Mouse (Mus musculus): ENCODE results near the gene Clip3. TPM values are rescaled to one million over a fixed set of nuclear protein-coding genes. Genes with fewer than 3 reads are reported as not detected.

Clip3 gene
- polyA plus RNA-seq, 1 experiment from 2014 or later = 9.6 TPM

GRCm38 (mm10) chr7:30280670-30281138 is 10.8 kb upstream of the Clip3 start:
- no peak for TF ChIP-seq EP300 (optimal IDR thresholded peaks at IDR 0.05)
- TF ChIP-seq CTCF (IDR thresholded peaks at IDR 0.05; ENCODE audit: low read depth) = no peak
- peak; percentile 85 for DNase-seq (ENCODE audit: low spot score)
- peak overlapping the region; percentile 85 for H3K4me2 ChIP-seq (replicated peaks; ENCODE audit: low read depth)
- H3K4me1 ChIP-seq (replicated peaks; ENCODE audit: control insufficient read depth, insufficient read depth) = no peaks in the 10 kb centered on the region
- no peaks in the 10 kb centered on the region for H3K36me3 ChIP-seq (ENCODE audit: control insufficient read depth, insufficient read depth, low read length)
- H3K9me3 ChIP-seq (ENCODE audit: control insufficient read depth, low read length) = no peaks in the 10 kb centered on the region
- peak overlapping the region; percentile 53 for H3K9ac ChIP-seq (ENCODE audit: low read length)
- ATAC-seq (ENCODE audit: low FRiP score, low TSS enrichment) = peak; percentile 88
- WGBS = under 1% methylated on average over 20 of the region's 20 CpGs
- H3K4me3 ChIP-seq (ENCODE audit: low read depth, low read length) = peak overlapping the region; percentile 77
- H3K27ac ChIP-seq (replicated peaks) = peak overlapping the region; percentile 98
- H3K27me3 ChIP-seq (ENCODE audit: control insufficient read depth, insufficient read depth, low read length) = no peaks in the 10 kb centered on the region

DNA sequence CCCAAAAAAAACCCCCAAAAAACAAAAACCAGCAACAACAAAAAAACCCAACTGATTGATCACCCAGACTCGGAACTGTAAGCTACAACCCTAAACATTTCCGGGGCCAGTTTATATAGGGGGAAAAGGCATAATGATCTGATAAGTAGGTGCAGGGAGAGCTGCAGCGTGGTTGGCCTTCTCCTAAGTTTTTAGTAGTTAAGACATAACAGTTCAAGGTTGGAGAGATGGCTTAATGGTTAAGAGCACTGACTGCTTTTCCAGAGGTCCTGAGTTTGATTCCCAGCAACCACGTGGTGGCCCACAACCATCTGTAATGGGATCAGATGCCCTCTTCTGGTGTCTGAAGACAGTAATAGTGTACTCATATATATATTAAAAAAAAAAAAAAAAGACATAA is 10.0 kb upstream of the Clip3 start:
- H3K9me3 ChIP-seq (ENCODE audit: control insufficient read depth, low read length) = no peaks in the 10 kb centered on the region
- no peaks in the 10 kb centered on the region for H3K36me3 ChIP-seq (ENCODE audit: control insufficient read depth, insufficient read depth, low read length)
- H3K4me1 ChIP-seq (replicated peaks; ENCODE audit: control insufficient read depth, insufficient read depth) = no peaks in the 10 kb centered on the region
- no peak overlapping the region for H3K4me3 ChIP-seq (ENCODE audit: low read depth, low read length)
- TF ChIP-seq EP300 (optimal IDR thresholded peaks at IDR 0.05) (no peak), CTCF (IDR thresholded peaks at IDR 0.05; ENCODE audit: low read depth) (no peak)
- H3K27me3 ChIP-seq (ENCODE audit: control insufficient read depth, insufficient read depth, low read length) = no peaks in the 10 kb centered on the region
- H3K9ac ChIP-seq (ENCODE audit: low read length) = no peak overlapping the region
- DNase-seq (ENCODE audit: low spot score) (no peak), ATAC-seq (ENCODE audit: low FRiP score, low TSS enrichment) (no peak)
- 67% methylated on average over 4 of the region's 4 CpGs for WGBS
- H3K4me2 ChIP-seq (replicated peaks; ENCODE audit: low read depth) = no peak overlapping the region
- H3K27ac ChIP-seq (replicated peaks) = no peak overlapping the region; the same call in 1 of the 2 replicates

GRCm38 (mm10) chr7:30282740-30283139 is 8.8 kb upstream of the Clip3 start:
- H3K9me3 ChIP-seq (ENCODE audit: control insufficient read depth, low read length) = no peaks in the 10 kb centered on the region
- H3K4me2 ChIP-seq (replicated peaks; ENCODE audit: low read depth) = no peak overlapping the region
- ATAC-seq (ENCODE audit: low FRiP score, low TSS enrichment) (no peak), DNase-seq (ENCODE audit: low spot score) (no peak)
- H3K36me3 ChIP-seq (ENCODE audit: control insufficient read depth, insufficient read depth, low read length) = no peaks in the 10 kb centered on the region
- no peak overlapping the region for H3K27ac ChIP-seq (replicated peaks)
- 80% methylated on average over 7 of the region's 7 CpGs for WGBS
- TF ChIP-seq EP300 (optimal IDR thresholded peaks at IDR 0.05) = no peak
- no peak for TF ChIP-seq CTCF (IDR thresholded peaks at IDR 0.05; ENCODE audit: low read depth)
- H3K4me3 ChIP-seq (ENCODE audit: low read depth, low read length) = no peak overlapping the region
- no peak overlapping the region for H3K9ac ChIP-seq (ENCODE audit: low read length)
- no peaks in the 10 kb centered on the region for H3K4me1 ChIP-seq (replicated peaks; ENCODE audit: control insufficient read depth, insufficient read depth)
- H3K27me3 ChIP-seq (ENCODE audit: control insufficient read depth, insufficient read depth, low read length) = no peaks in the 10 kb centered on the region

- H3K4me2 ChIP-seq (replicated peaks; ENCODE audit: low read depth) = no peak overlapping the region
- DNase-seq (ENCODE audit: low spot score) = no peak
- H3K27ac ChIP-seq (replicated peaks) = no peak overlapping the region
- H3K27me3 ChIP-seq (ENCODE audit: control insufficient read depth, insufficient read depth, low read length) = no peaks in the 10 kb centered on the region
- TF ChIP-seq EP300 (optimal IDR thresholded peaks at IDR 0.05) = no peak
- no peak for TF ChIP-seq CTCF (IDR thresholded peaks at IDR 0.05; ENCODE audit: low read depth)
- H3K4me3 ChIP-seq (ENCODE audit: low read depth, low read length) = no peak overlapping the region
- no peak overlapping the region for H3K9ac ChIP-seq (ENCODE audit: low read length)
- no peaks in the 10 kb centered on the region for H3K9me3 ChIP-seq (ENCODE audit: control insufficient read depth, low read length)
- no peaks in the 10 kb centered on the region for H3K36me3 ChIP-seq (ENCODE audit: control insufficient read depth, insufficient read depth, low read length)
- H3K4me1 ChIP-seq (replicated peaks; ENCODE audit: control insufficient read depth, insufficient read depth) = no peaks in the 10 kb centered on the region
- no peak for ATAC-seq (ENCODE audit: low FRiP score, low TSS enrichment)
- WGBS = 47% methylated on average over 8 of the region's 8 CpGs
These were observed 4.7 kb upstream of the Clip3 start for GRCm38 (mm10) chr7:30286701-30287410.

- TF ChIP-seq EP300 (optimal IDR thresholded peaks at IDR 0.05) (no peak), CTCF (IDR thresholded peaks at IDR 0.05; ENCODE audit: low read depth) (no peak)
- Histone ChIP-seq H3K9ac (ENCODE audit: low read length) (no peak overlapping the region), H3K4me3 (ENCODE audit: low read depth, low read length) (no peak overlapping the region), H3K27me3 (ENCODE audit: control insufficient read depth, insufficient read depth, low read length) (no peaks in the 10 kb centered on the region), H3K27ac (replicated peaks) (no peak overlapping the region), H3K9me3 (ENCODE audit: control insufficient read depth, low read length) (no peaks in the 10 kb centered on the region), H3K4me1 (replicated peaks; ENCODE audit: control insufficient read depth, insufficient read depth) (no peaks in the 10 kb centered on the region), H3K36me3 (ENCODE audit: control insufficient read depth, insufficient read depth, low read length) (no peaks in the 10 kb centered on the region), H3K4me2 (replicated peaks; ENCODE audit: low read depth) (no peak overlapping the region)
- DNase-seq (ENCODE audit: low spot score) (no peak), ATAC-seq (ENCODE audit: low FRiP score, low TSS enrichment) (no peak)
- 59% methylated on average over 6 of the region's 6 CpGs for WGBS
These were observed 3.5 kb upstream of the Clip3 start for GRCm38 (mm10) chr7:30288046-30288445.

GRCm38 (mm10) chr7:30289071-30289713 is 2.3 kb upstream of the Clip3 start:
- DNase-seq (ENCODE audit: low spot score) (no peak), ATAC-seq (ENCODE audit: low FRiP score, low TSS enrichment) (no peak)
- TF ChIP-seq EP300 (optimal IDR thresholded peaks at IDR 0.05) (no peak), CTCF (IDR thresholded peaks at IDR 0.05; ENCODE audit: low read depth) (no peak)
- Histone ChIP-seq H3K27me3 (ENCODE audit: control insufficient read depth, insufficient read depth, low read length) (no peaks in the 10 kb centered on the region), H3K27ac (replicated peaks) (no peak overlapping the region), H3K9me3 (ENCODE audit: control insufficient read depth, low read length) (no peaks in the 10 kb centered on the region), H3K4me3 (ENCODE audit: low read depth, low read length) (no peak overlapping the region), H3K4me2 (replicated peaks; ENCODE audit: low read depth) (no peak overlapping the region), H3K4me1 (replicated peaks; ENCODE audit: control insufficient read depth, insufficient read depth) (no peaks in the 10 kb centered on the region), H3K36me3 (ENCODE audit: control insufficient read depth, insufficient read depth, low read length) (no peaks in the 10 kb centered on the region), H3K9ac (ENCODE audit: low read length) (no peak overlapping the region)
- 64% methylated on average over 7 of the region's 7 CpGs for WGBS
